Mouse (Mus musculus) brain, embryonic 14.5 days (tissue): ENCODE measurements at regions not wholly inside any gene's neighbourhood (a gene's known extent, or its start where the extent isn't known, plus 50 kb on each side); places are given as distances from the start of the nearest gene placed in this dataset.

Experiments
- CTCF ChIP-seq: fragments of 200-500 bp; IDR thresholded peaks from 2 replicates; pipeline ENCODE4 v1.5.1; 2012; ENCODE audit warnings: inconsistent platforms, mild to moderate bottlenecking, moderate library complexity, borderline replicate concordance; ENCODE audit not compliant: insufficient read depth, insufficient read length; ENCODE audit errors: extremely low read depth
- POLR2A ChIP-seq: fragments of 200-500 bp; IDR thresholded peaks from 2 replicates; pipeline ENCODE4 v1.6.1; 2012; ENCODE audit warnings: mild to moderate bottlenecking, inconsistent platforms, borderline replicate concordance; ENCODE audit not compliant: poor library complexity, insufficient read depth, insufficient read length, severe bottlenecking; ENCODE audit errors: extremely low read depth

GRCm38 (mm10) chr3:22877883-22878282 is 801.4 kb downstream of the Tbl1xr1 start:
- TF ChIP-seq CTCF (no peak), POLR2A (no peak)
